Mouse (Mus musculus) kidney, postnatal 0 days (tissue): Measurements from ENCODE around the gene Zfp93. TPM values are rescaled to one million over a fixed set of nuclear protein-coding genes. Genes with fewer than 3 reads are reported as not detected.

Experiments used
- ATAC-seq: fragments of 200-750 bp; cut with Nextera tagmentation; replicated peaks from 2 replicates; pipeline ENCODE4 v1.8.0; 2017; ENCODE audit warnings: low read depth, moderate number of reproducible peaks, moderate TSS enrichment, moderate library complexity; ENCODE audit not compliant: low FRiP score
- DNase-seq: peaks from one replicate; pipeline ENCODE4 v3.0.0-alpha.2; 2016; ENCODE audit warnings: low spot score
- H3K27ac ChIP-seq: fragments of 300-500 bp; sonication (generic); 2 replicates; pipeline ENCODE4 v1.5.1; 2014; ENCODE audit warnings: mild to moderate bottlenecking
- H3K27me3 ChIP-seq: fragments of 300-500 bp; sonication (generic); 2 replicates; pipeline ENCODE4 v1.6.1; 2014; ENCODE audit warnings: low read length, mixed read lengths; ENCODE audit not compliant: insufficient read depth
- H3K36me3 ChIP-seq: fragments of 300-500 bp; sonication (generic); 2 replicates; pipeline ENCODE4 v1.6.1; 2014; ENCODE audit warnings: low read length, mixed read lengths; ENCODE audit not compliant: insufficient read depth
- H3K4me1 ChIP-seq: fragments of 300-500 bp; sonication (generic); replicated peaks from 2 replicates; pipeline ENCODE4 v1.6.1; 2014; ENCODE audit warnings: antibody characterized with exemption, low read length, mixed read lengths; ENCODE audit not compliant: insufficient read depth
- H3K4me2 ChIP-seq: fragments of 300-500 bp; sonication (generic); 2 replicates; pipeline ENCODE4 v1.6.1; 2014; ENCODE audit warnings: mild to moderate bottlenecking, low read length, moderate library complexity, mixed read lengths
- H3K4me3 ChIP-seq: fragments of 300-500 bp; sonication (generic); replicated peaks from 2 replicates; pipeline ENCODE4 v1.5.1; 2014; ENCODE audit warnings: low read depth, low read length
- H3K9ac ChIP-seq: fragments of 300-500 bp; sonication (generic); 2 replicates; pipeline ENCODE4 v1.6.1; 2014; ENCODE audit warnings: low read depth, low read length
- H3K9me3 ChIP-seq: fragments of 300-500 bp; sonication (generic); replicated peaks from 2 replicates; pipeline ENCODE4 v1.6.1; 2016; ENCODE audit warnings: low read length, inconsistent platforms, mixed read lengths
- CTCF ChIP-seq: IDR thresholded peaks from 2 replicates; pipeline ENCODE4 v1.5.1; 2016; ENCODE audit warnings: antibody characterized with exemption, low read depth, mild to moderate bottlenecking, moderate library complexity
- WGBS: fragments of 180-500 bp; shearing (Covaris S2); extraction: QIAGEN DNeasy Blood & Tissue Kit; methylation state at CpG from one replicate; pipeline ENCODE4 v1.1.7; 2014; 5-methylcytosine and 5-hydroxymethylcytosine counted together
- polyA plus RNA-seq: library from polyadenylated mRNA; unstranded; fragments of >200 nt; fragmentation: Nextera tagmentation; extraction: Ambion mirVana; gene quantifications from 2 replicates; pipeline ENCODE4 v1.2.1, GENCODE M21; 2015

The Zfp93 gene
- polyA plus RNA-seq, 1 experiment from 2014 or later = 7.5 TPM

- WGBS = 97% methylated on average over 4 of the region's 4 CpGs
- no peaks in the 10 kb centered on the region for H3K9me3 ChIP-seq
- H3K36me3 ChIP-seq = peaks cover 43% of the 10 kb centered on the region
- no peaks in the 10 kb centered on the region for H3K27me3 ChIP-seq
- TF ChIP-seq CTCF = no peak
- no peak for ATAC-seq
- H3K9ac ChIP-seq = no peak overlapping the region
- no peak overlapping the region for H3K4me2 ChIP-seq
- H3K4me3 ChIP-seq = no peak overlapping the region
- no peak overlapping the region for H3K27ac ChIP-seq
- no peaks in the 10 kb centered on the region for H3K4me1 ChIP-seq
- DNase-seq = no peak
Observed at GRCm38 (mm10) chr7:24290106-24290693, 20.0 kb downstream of the Zfp93 start.

- Histone ChIP-seq H3K9me3 (no peaks in the 10 kb centered on the region), H3K4me2 (no peak overlapping the region), H3K27ac (no peak overlapping the region), H3K4me3 (no peak overlapping the region), H3K36me3 (peaks cover 53% of the 10 kb centered on the region), H3K9ac (no peak overlapping the region), H3K27me3 (no peaks in the 10 kb centered on the region), H3K4me1 (no peaks in the 10 kb centered on the region)
- WGBS = 93% methylated on average over 27 of the region's 27 CpGs
- ATAC-seq (no peak), DNase-seq (no peak)
- no peak for TF ChIP-seq CTCF
Observed at GRCm38 (mm10) chr7:24291387-24292090, 21.3 kb downstream of the Zfp93 start.

- DNase-seq = no peak
Observed at GRCm38 (mm10) chr7:24293061-24293851, 23.0 kb downstream of the Zfp93 start.

GRCm38 (mm10) chr7:24294763-24295162, 24.5 kb downstream of the Zfp93 start:
- H3K9ac ChIP-seq = no peak overlapping the region
- H3K4me2 ChIP-seq = no peak overlapping the region
- H3K36me3 ChIP-seq = peaks cover 50% of the 10 kb centered on the region
- 0 out of 2 replicates have a peak, but pooled peaks cover 3% of the 10 kb centered on the region for H3K4me1 ChIP-seq
- no peaks in the 10 kb centered on the region for H3K27me3 ChIP-seq
- no peaks in the 10 kb centered on the region for H3K9me3 ChIP-seq
- TF ChIP-seq CTCF = no peak
- H3K27ac ChIP-seq = no peak overlapping the region
- no peak overlapping the region for H3K4me3 ChIP-seq
- no peak for ATAC-seq
- DNase-seq = no peak
- WGBS = 98% methylated on average over 4 of the region's 4 CpGs

More at GRCm38 (mm10) chr7:24293061-24293851, 23.0 kb downstream of the Zfp93 start:
- Histone ChIP-seq H3K9ac (no peak overlapping the region), H3K9me3 (no peaks in the 10 kb centered on the region), H3K36me3 (peaks cover 53% of the 10 kb centered on the region), H3K4me1 (0 out of 2 replicates have a peak, but pooled peaks cover 3% of the 10 kb centered on the region), H3K27me3 (no peaks in the 10 kb centered on the region), H3K4me2 (no peak overlapping the region), H3K4me3 (no peak overlapping the region), H3K27ac (no peak overlapping the region)
- 92% methylated on average over 12 of the region's 12 CpGs for WGBS
- no peak for ATAC-seq
- no peak for TF ChIP-seq CTCF

- Histone ChIP-seq H3K9ac (no peak overlapping the region), H3K27me3 (no peaks in the 10 kb centered on the region), H3K27ac (no peak overlapping the region), H3K4me3 (no peak overlapping the region), H3K9me3 (no peaks in the 10 kb centered on the region), H3K4me1 (0 out of 2 replicates have a peak, but pooled peaks cover 3% of the 10 kb centered on the region), H3K4me2 (no peak overlapping the region), H3K36me3 (peaks cover 44% of the 10 kb centered on the region)
- ATAC-seq (no peak), DNase-seq (no peak)
- 97% methylated on average over 7 of the region's 7 CpGs for WGBS
- no peak for TF ChIP-seq CTCF
Observed at GRCm38 (mm10) chr7:24295376-24295775, 25.2 kb downstream of the Zfp93 start.

- no peak for TF ChIP-seq CTCF
- H3K4me2 ChIP-seq = no peak overlapping the region
- H3K4me1 ChIP-seq = 0 out of 2 replicates have a peak, but pooled peaks cover 3% of the 10 kb centered on the region
- DNase-seq (no peak), ATAC-seq (no peak)
- H3K27ac ChIP-seq = no peak overlapping the region
- H3K9me3 ChIP-seq = no peaks in the 10 kb centered on the region
- WGBS = 93% methylated on average over 7 of the region's 7 CpGs
- H3K4me3 ChIP-seq = no peak overlapping the region
- H3K36me3 ChIP-seq = peaks cover 39% of the 10 kb centered on the region
- no peak overlapping the region for H3K9ac ChIP-seq
- no peaks in the 10 kb centered on the region for H3K27me3 ChIP-seq
Observed at GRCm38 (mm10) chr7:24296386-24296785, 26.2 kb downstream of the Zfp93 start.
